Mouse (Mus musculus) adrenal gland, postnatal 4 days (tissue): ENCODE results near the gene Armc12. TPM values are rescaled to one million over a fixed set of nuclear protein-coding genes. Genes with fewer than 3 reads are reported as not detected.

ENCODE experiments used
- DNase-seq, 2 experiments: peaks; one replicate each; pipeline ENCODE4 v3.0.0; 2021 to 2022; ENCODE audit warnings: low spot score in 2 of 2, mixed read lengths in 2 of 2
- microRNA-seq: library from miRNA; unstranded; fragments of <30 nt; microRNA quantifications from one replicate; pipeline ENCODE4 v1.2.0, GENCODE M21; 2021
- total RNA-seq, 2 experiments: library from RNA; stranded (reverse); gene quantifications; 2 replicates each; pipeline ENCODE4 v1.2.3; 2021

Gene Armc12
- total RNA-seq, 2 experiments from 2014 or later: 0.22 TPM; not detected in 1

DNA sequence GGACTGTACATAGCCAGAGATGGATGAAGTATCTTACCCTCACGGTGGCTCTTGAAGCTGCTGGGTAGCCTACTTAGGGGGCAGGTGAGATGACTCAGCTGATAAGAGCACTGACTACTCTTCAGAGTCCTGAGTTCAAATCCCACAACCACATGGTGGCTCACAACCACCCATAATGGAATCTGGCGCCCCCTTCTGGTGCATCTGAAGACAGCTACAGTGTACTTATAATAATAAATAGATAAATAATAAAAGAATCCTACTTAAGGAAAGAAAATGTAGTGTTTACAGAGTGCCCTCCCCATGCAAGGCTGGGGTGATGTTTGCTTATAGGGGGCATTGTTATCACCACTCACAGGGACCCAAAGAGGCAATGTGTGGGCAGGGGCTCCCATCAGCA, 50.5 kb downstream of the Armc12 start:
- DNase-seq: no peak

DNA sequence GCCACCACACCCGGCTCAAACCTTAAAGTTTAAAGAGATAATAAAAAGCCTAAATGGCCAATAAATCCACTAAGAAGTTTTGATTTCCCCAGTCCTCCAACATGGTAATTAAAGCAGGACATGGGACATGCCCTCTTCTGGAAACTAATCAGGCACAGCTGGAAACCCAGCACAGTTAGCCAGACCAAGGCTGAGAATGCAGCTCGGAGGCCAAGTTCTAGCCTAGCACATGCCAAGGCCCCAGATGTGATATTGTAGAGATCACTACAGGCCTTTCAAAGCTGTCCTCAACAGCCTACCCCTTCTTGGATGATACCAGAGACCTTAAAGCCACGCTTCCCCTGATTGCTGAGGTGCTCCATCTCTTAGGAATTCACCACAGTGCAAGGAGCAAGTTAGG, 55.9 kb downstream of the Armc12 start:
- no peak for DNase-seq

- no peak for DNase-seq
These were observed 58.0 kb downstream of the Armc12 start for GRCm38 (mm10) chr17:28588591-28588990.

Small RNA genes lying within 50 kb of the gene (microRNA-seq; reads per million reads assigned to microRNA genes)
- gene Gm25195 (not detected), gene Mir6969 (6.3 reads per million, percentile 17 among the genes with 10 or more reads in this experiment)

Other genes starting within 250 kb of the Armc12 start
- 10 to 100 TPM; 38.6 to 49.3 TPM for gene Fance, start 217.3 kb upstream of the Armc12 start, total RNA-seq
- gene Rpl10a, start 202.3 kb upstream of the Armc12 start, total RNA-seq: 1,000 to 10,000 TPM; 1,198 to 1,213 TPM
- 10 to 100 TPM; 23.8 to 27.5 TPM for gene Tead3, start 180.0 kb upstream of the Armc12 start, total RNA-seq
- gene Tulp1, start 165.6 kb upstream of the Armc12 start, total RNA-seq: 1 to 10 TPM in 1 of 2 experiments, under 1 TPM in 1; 0.62 to 1.5 TPM
- 100 to 1,000 TPM in 1 of 2 experiments, 10 to 100 TPM in 1; 95.8 to 104 TPM for gene Fkbp5, start 13.3 kb upstream of the Armc12 start, total RNA-seq
- gene Clpsl2, start 18.6 kb downstream of the Armc12 start, total RNA-seq: not detected
- gene Clps, start 30.0 kb downstream of the Armc12 start, total RNA-seq: 1,000 to 10,000 TPM in 1 of 2 experiments, under 1 TPM in 1; 0.56 to 1,299 TPM
- gene Lhfpl5, start 44.8 kb downstream of the Armc12 start, total RNA-seq: 1 to 10 TPM; 2.5 to 3.2 TPM
- 10 to 100 TPM; 60.9 to 78.4 TPM for gene Srpk1, start 91.9 kb downstream of the Armc12 start, total RNA-seq
- gene Slc26a8, start 159.4 kb downstream of the Armc12 start, total RNA-seq: 1 to 10 TPM; 2.7 to 3.4 TPM
- gene Mapk14, start 160.5 kb downstream of the Armc12 start, total RNA-seq: 10 to 100 TPM; 74.0 to 78.0 TPM
- 1 to 10 TPM; 2.5 to 3.8 TPM for gene AC170998.1, start 195.3 kb downstream of the Armc12 start, total RNA-seq
- gene Mapk13, start 238.5 kb downstream of the Armc12 start, total RNA-seq: 10 to 100 TPM; 72.1 to 75.4 TPM